Mouse (Mus musculus): ENCODE results near the gene Kif1bp.
"Not testable (repeated sequence)": the region's sequence is repeated elsewhere in the genome, so short reads cannot be mapped to it uniquely, and the experiment has no call there.

Gene Kif1bp

DNA sequence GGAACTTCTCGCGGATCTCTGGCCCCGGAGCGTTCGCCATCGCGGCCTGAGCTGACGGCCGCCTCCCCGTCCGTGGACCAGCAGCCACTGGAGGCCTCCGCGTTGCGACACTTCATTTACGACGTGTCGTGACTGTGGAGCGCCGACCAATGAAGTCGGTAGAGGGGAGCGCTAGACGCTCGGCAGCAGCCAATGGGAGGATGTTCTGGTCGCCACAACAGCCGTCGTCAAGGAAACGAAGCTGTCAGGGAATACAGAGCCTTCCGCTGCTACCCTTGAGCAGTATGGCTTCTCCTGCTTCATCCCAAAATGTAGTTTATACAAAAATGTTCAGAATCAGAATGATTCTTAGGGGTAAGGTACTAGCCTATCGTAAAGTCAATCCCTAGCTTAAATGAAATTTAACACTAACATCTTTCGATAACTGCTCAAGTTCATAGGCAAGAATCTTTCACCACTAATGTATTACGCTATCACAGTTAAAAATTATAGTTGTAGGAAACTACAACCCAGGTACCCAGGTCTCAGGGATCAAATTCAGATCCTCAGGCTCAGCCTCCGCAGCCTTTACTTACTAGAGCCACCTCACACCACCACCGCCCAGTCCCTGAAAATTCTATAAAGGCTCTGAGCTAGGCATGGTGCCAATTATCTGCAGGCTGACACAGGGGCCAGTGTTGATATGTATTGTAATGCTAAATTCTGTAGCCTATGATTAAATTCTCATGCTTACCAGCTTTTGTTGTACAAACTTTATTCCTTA, at the start of gene Kif1bp:
Gene Kif1bp, minus strand, starts transcription at position 120 of the 763 bp plus-strand sequence.
- DNase-seq (ENCODE audit: low spot score) = peak; percentile 98

DNA sequence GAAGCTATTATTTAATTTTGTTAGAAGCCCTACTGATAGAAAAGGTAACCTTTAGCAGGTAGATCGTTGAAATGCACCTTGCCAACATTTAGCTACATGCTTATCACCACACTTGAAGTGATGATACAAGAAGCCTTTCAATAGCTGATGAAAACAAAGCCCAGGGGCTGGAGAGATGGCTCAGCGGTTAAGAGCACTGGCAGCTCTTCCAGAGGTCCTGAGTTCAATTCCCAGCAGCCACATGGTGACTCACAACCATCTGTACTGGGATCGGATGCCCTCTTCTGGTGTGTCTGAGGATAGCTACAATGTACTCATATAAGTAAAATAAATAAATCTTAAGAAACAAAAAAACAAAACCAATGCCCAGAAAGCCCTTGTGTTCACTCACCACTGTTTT, 25.9 kb upstream of the Kif1bp start:
- DNase-seq (ENCODE audit: low spot score) = no peak

DNA sequence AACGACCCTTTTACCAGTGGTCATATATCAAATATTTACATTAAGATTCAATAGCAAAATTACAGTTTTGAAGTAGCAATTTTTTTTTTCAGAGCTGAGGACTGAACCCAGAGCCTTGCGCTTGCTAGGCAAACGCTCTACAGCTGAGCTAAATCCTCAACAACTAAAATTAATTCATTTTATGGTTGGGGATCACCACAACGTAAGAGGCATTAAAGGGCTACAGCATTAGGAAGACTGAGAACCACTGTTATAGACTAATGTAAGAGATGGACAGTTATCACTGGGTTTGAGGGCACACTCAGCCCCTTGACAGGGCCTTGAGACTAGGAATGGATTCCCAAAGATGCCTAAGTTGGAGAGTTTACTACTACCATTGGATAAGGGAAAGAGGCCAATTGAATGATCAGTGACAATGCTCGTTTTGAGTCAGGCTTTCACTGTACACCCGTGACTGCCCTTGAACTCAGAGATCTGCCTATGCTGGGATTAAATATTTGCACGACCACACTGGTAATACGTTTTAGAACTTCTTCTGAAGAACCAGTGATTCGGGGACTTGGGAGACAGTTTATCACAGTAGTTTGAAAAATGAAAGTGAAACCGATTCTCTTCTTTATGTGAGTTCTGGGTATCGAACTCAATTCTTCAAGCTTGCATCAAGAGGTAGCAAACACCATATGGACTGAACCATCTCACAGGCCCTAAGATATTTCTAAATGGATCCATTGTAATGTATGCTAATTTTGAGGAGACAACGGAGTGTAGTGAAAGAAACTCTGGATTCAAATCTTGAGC, 25.2 kb upstream of the Kif1bp start:
- DNase-seq (ENCODE audit: low spot score) = no peak

DNA sequence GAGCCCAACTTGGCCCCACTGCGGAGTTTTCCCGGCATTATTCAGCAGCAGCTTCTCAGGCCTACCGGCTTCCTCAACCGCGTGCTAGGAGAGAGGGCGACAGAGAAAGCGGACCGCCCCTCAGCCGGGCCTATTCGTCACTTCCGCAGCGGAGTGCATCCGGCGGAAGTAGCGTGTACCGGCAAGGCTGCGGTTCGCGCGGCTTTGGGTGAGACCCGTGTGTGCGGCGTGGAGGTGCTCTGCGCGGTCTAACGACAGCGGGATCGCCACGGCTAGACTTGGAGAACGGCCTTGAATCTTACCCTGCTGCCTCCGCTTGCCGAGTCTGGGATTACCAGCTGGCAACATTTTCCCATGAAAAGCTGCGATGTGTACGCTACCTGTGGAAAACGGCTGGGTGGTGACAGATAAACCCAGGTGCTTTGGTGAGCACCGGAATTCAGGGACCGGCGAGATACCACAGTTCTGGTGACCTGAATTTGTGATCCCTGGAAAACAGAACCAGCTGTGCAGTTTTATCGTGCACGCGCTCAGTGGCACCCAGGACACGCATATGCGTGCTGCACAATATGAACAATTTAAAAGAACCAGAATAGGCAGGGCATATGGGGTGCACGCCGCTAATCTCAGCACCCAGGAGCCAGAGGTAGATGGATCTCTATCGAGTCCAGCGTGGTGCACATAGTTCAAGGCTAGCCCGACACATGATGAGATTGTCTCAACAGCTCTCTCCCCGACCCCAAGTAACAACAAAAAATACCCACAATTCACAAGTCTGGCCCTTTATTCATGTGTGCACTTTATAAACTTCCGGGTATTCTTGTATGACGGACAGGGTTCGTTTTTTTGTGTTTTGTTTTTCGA, 24.2 kb upstream of the Kif1bp start, which contains the start of gene Ddx21:
Gene Ddx21, minus strand, starts transcription at position 105 of the 864 bp plus-strand sequence.
- DNase-seq (ENCODE audit: low spot score) = peak; percentile 89

DNA sequence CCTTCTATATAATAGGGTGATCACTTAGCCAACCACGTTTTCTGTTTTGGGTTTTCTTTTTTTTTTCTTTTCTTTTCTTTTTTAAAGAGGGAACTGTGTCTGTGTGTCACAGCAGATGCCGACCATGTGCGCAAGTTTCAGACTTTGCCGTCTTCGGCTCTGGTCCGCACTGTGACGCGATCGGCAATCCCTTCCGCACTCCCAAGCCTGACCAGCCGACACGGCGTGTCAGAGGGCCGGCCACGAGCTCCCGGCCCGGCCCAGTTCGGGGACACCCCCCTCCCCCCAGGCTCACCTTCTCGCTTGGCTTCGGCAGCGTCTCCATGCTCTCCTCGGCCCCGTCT, 23.5 kb upstream of the Kif1bp start:
- no peak for DNase-seq (ENCODE audit: low spot score)

DNA sequence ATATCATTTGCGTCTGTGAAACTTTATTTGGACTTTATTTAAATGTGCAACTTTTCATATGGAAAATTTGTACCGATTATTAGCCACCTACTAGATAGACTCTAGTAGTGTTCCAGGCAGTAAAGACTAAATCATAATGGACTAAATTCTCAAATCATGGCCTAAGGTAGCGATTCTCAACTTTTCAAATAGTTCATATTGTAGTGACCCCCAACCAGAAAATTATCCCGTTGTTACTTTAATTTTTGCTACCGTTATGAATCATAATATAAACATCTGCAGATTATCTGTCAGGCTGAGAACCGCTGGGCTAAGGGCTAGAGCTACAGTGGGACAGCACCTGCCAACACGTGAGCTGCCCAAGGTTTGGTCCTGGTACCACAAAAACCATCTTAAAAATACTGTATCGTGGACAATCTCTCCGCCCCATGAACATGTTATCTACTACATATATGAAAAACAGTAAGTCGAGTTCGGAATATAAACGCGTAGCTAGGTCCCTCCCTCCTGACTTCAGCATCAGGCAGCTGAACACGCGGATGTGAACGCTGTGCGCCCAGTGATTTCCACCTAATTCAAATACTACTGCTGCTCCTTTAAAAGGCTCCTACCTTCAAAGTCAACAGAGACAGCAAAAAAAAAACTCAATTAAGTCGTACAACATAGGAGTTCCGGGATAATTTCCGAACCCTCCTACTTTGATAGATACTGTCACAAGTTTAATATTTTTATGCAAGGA, 23.0 kb upstream of the Kif1bp start:
- no peak for DNase-seq (ENCODE audit: low spot score)

DNA sequence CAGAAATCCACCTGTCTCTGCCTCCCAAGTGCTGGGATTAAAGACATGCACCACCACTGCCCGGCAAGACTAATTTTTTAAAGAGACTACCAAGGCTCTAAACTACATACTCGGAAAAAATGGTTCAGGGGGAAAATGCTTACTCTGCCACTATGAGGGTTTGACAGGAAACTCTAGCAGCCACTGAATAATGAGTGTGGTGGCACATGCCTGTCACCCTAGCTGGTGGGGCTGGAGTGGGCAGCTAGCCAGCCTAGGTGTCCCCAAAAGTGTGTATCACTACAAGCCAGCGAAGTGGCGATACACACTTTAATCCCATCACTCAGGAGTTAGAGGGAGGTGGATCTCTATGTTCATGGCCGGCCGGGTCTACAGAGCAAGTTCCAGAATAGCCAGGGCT, 21.8 kb upstream of the Kif1bp start:
- no peak for DNase-seq (ENCODE audit: low spot score)

DNA sequence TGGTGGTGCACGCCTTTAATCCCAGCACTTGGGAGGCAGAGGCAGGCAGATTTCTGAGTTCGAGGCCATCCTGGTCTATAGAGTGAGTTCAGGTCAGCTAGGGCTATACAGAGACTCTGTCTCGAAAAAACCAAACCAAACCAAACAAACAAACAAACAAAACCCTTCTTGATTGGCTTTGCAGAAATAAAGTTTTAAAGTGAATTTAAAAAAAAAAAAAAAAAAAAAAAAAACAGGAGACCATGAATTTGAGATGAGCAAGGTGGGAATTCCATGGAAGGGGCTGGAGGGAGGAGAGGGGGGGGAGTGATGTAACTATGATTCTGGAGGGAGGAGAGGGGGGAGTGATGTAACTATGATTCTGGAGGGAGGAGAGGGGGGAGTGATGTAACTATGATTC, 21.1 kb upstream of the Kif1bp start:
- not testable (repeated sequence) for DNase-seq (ENCODE audit: low spot score)

DNA sequence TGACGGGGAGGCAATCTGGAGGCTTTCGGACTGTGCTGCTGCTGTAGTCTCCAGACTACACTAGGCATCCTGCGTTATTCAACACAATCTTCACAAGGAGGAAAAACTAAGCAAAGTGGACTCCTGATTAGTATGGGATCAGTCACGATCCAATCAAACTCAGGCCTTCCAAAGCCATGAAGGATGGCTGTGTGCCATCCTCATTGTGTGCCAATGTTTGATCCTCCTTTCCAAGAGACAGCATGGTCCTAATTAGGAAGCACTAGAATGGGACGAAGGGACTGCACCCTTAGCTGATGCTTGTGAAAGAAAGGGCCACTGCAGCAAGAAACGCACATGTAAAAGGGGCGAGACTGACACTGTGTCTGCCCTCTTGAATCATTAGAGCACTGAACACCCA, 14.2 kb upstream of the Kif1bp start:
- no peak for DNase-seq (ENCODE audit: low spot score)

DNA sequence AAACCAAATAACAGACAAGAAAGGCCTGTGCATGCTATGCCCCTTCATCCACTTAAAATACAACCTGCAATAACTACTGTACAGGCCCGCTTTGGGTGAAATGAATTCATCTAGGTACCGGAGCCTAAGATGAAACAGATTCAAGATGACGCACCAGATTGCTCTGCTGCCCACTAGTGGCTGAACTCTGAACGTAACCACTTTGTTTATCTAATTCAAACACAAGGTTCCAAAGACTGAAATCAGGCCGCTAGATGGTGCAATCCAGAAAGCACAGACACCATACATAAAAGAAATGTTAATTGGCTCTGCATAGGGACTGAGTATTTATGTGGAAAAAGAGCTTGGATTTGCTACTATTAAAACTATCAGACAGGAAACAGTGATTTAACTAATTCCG, 11.9 kb upstream of the Kif1bp start:
- DNase-seq (ENCODE audit: low spot score) = peak; percentile 90

DNA sequence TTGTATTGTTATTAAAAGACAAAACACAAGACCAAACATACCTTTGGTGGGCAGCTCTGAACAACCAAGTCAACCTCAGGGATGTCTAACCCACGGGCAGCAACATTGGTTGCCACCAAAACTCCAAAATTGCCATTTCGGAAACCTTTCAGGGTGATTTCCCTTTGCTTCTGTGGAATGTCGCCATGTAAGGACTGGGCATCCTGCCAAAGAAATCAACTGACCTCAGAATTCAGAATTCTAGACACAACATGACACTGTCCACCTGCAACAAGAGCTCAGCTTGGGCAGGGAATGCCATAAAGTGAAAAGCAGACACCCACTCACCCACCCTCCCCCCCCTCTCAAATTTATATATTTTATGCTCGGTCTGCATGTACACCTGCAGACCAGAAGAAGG, 10.4 kb upstream of the Kif1bp start:
- peak; percentile 14 for DNase-seq (ENCODE audit: low spot score)

DNA sequence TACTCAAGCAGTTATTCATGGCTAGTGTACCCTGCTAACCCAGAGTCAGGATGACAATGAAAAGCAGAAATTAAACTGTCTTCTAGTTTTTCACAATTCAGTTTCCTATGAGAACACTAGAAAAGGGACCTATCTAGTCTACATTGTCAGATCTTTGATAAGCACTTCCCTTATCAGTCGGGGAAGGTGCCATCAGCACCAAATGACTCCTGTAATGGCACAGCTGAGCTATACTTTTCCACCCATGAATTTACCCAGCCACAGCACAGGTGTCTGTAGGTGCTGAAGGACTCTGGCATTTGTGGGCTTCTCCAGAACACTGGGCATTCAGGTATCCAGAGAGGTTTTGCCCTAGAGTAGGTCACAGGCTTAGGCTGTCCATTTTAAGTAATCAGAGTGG, 5.0 kb upstream of the Kif1bp start:
- DNase-seq (ENCODE audit: low spot score) = no peak

DNA sequence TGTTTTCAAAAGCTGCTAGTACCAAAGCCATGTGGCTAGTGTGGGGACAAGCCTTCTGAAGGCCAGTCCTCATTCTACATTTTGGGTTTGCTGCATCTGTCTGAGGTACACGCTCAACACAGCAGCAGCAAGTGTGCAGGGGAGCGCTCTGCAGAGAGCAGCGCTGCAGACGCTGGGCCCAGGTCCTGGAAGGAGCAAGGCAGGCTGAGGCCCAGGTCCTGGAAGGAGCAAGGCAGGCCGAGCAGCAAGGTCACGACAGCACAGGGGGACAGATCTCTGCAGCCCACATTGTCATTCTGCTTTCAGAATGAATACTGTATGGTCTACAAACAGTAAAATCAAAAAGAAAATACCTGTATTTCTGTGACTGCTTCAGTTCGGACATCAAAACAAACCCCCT, 4.4 kb upstream of the Kif1bp start:
- no peak for DNase-seq (ENCODE audit: low spot score)

DNA sequence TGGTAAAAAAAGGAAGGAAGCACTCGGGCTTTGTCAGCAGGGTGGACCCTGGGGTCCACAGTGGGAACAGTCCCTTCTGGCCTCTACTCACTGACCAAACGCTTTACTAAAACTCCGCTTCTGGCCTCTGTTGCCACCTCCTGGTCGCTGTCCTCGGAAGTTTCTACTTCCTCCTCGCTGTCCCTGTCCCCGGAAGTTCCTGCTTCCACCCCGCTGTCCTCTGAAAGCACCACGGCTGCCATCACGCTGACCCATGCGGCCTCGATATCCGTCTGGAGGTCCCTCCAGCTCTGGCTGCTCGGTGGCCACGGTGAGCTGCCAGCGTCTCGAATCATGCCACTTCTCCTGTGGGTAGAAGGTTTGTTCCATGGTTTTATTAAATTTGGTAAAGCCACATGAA, 4.0 kb upstream of the Kif1bp start:
- DNase-seq (ENCODE audit: low spot score) = no peak

DNA sequence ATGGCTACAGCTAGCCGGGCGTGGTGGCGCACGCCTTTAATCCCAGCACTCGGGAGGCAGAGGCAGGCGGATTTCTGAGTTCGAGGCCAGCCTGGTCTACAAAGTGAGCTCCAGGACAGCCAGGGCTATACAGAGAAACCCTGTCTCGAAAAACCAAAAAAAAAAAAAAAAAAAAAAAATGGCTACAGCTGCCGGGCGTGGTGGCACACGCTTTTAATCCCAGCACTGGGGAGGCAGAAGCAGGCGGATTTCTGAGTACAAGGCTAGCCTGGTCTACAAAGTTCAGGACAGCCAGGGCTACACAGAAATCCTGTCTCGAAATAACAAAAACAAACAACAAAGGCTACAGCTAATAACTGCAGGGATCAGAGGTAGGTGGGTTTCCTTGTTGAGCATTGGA, 872 bp upstream of the Kif1bp start:
- not testable (repeated sequence) for DNase-seq (ENCODE audit: low spot score)

DNA sequence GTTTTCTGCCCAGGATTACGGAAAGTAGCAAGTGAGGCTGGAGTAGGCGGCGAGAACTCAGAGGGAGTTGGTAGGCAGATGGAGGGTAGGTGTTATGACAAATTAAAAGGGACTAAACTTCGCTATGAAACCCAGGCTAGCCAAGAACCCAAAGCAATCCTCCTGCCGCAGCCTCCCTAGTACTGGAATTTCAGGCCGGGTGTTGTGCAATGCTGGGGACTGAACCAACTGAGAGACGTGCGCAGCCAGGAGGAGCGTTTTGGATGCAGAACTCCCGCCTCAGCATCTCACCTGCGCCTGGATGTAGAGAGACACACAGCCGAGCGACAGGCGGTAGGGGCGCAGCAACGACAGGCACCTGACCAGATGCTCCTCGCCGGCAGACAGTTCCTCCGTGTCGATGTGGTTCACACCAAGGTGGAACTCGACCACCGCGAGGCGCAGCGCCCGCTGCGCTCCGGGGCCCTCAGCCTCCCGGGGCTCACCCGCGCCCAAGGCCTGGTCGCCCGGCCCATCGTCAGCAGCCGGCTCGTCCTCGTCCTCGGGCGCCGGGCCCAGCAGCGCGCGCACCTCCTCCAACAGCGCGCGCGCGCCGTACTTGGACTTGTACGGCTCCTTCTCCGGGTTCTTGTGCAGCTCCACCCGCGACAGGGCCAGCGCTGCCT, 452 bp downstream of the Kif1bp start:
- DNase-seq (ENCODE audit: low spot score) = no peak

DNA sequence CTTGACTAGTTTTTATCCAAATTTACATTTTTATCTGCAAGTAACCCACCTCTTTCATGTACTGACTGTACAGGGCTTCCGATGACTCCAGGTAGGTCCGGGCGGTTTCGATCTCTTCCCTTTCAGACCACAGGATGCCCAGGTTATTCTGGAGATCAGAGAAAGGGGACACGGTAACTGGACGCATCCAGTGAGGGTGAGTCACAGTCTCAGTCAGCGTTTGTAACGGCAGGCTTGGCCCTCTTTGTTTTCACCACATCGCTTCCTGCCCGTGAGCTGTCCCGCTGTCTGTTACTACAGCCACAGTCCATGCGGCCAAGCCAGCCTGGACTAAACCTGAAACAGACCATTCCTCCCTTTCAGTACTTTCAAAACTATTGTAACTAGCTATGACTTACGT, 3.3 kb downstream of the Kif1bp start:
- no peak for DNase-seq (ENCODE audit: low spot score)

DNA sequence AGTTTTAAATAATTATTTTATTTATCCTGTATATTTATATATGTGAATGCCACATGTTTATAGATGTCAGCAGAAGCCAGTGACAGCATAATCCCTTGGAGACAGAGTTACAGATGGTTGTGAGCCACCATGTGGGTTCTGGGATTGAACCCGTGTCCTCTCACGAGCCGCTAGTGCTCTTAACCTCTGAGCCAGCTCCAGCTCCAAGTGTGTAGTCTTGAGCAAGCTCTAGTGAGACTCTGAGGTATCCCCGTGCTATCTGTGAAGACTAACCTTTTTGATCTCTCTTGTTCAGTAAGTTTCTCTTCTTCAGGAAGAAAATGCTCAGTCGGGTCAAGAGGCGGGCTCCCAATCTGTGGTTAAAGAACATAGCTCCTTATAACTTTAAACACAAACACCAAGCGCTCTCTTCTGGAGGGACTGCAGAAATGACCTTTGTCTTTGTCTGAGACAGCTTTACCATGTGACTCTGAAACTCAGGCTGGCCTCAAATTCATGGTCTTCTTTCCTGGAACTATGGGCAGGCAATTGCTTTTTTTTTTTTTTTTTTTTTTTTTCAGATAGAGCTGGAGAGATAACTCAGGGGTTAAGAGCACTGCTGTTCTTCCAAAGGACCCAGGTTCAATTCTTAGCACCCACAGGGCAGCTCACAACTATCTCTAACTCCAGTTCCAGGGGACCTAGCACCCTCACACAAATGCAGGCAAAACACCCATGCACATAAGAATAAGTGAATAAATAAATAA, 8.0 kb downstream of the Kif1bp start:
- DNase-seq (ENCODE audit: low spot score) = no peak

DNA sequence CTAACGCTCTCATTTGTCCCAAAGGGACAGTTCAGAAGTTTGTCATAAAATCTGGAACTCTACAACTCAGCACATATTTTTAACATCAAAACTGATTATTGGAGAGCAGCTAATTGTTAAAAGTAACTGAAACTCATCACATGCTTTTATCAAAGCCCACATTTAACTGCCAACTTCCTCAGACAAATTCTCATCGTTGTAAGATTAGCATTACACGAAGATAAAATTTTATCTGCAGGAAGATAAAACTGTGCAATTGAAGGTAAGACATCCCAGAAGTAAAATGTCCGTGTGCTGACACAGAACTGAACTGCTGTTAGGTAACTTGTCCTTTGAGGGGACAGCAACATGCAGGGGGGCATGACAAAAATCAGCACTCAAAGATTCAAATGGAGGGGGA, 9.4 kb downstream of the Kif1bp start:
- DNase-seq (ENCODE audit: low spot score) = no peak

DNA sequence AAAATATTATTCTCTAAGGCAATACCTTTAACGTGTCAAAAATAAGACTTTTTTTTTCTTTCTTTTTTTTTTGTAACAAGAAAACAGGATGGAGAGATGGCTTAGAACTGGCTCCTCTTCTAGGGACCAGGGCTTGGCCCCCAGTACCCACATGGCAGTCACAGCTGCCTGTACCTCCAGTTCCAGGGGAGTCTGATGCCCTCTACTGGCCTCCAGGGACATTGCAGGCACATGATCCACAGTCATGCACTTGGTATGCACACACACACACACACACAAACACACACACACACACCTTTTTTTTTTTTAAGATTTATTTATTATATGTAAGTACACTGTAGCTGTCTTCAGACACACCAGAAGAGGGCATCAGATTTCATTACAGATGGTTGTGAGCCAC, 20.5 kb downstream of the Kif1bp start:
- DNase-seq (ENCODE audit: low spot score) = no peak

DNA sequence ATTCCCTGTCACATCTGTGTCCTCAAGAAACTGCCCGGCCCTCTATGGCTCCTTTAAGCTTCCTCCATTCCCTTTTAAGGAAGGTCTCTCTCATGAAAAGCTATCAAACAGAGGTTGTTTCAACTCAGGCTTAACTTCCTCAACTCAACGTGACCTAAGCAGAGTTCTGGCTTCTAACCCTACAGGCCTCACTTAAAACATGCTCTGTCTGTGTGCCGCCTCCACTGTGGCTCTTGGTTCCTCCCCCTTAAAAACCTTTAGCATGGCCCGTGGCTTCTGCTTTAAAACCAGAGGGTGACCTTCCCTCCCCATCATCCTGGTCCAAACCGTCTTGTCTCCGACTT, 21.7 kb downstream of the Kif1bp start:
- no peak for DNase-seq (ENCODE audit: low spot score)

Measured in urinary bladder, postnatal 14 days (tissue).